Mouse (Mus musculus) heart, embryonic 16.5 days (tissue): Measurements from ENCODE around the gene Ldha. TPM values are rescaled to one million over a fixed set of nuclear protein-coding genes. Genes with fewer than 3 reads are reported as not detected.

Experiments used
- ATAC-seq: fragments of 200-750 bp; cut with Nextera tagmentation; replicated peaks from 2 replicates; pipeline ENCODE4 v1.8.0; 2017; ENCODE audit warnings: moderate number of reproducible peaks; ENCODE audit not compliant: insufficient read depth, low FRiP score; ENCODE audit errors: extremely low read depth
- H3K27ac ChIP-seq: fragments of 300-500 bp; sonication (generic); 2 replicates; pipeline ENCODE4 v1.5.1; 2014; ENCODE audit warnings: mild to moderate bottlenecking, low read length, control low read depth, moderate library complexity
- H3K27me3 ChIP-seq: fragments of 300-500 bp; sonication (generic); 2 replicates; pipeline ENCODE4 v1.6.1; 2014; ENCODE audit warnings: low read length, mixed read lengths; ENCODE audit not compliant: control insufficient read depth, insufficient read depth
- H3K36me3 ChIP-seq: fragments of 300-500 bp; sonication (generic); 2 replicates; pipeline ENCODE4 v1.6.1; 2014; ENCODE audit not compliant: control insufficient read depth, insufficient read depth
- H3K4me1 ChIP-seq: fragments of 300-500 bp; sonication (generic); 2 replicates; pipeline ENCODE4 v1.6.1; 2014; ENCODE audit warnings: low read length, mixed read lengths; ENCODE audit not compliant: control insufficient read depth, insufficient read depth
- H3K4me2 ChIP-seq: fragments of 300-500 bp; sonication (generic); 2 replicates; pipeline ENCODE4 v1.6.1; 2014; ENCODE audit warnings: low read depth, mild to moderate bottlenecking, control low read depth, low read length
- H3K4me3 ChIP-seq: fragments of 300-500 bp; sonication (generic); 2 replicates; pipeline ENCODE4 v1.5.1; 2014; ENCODE audit warnings: mild to moderate bottlenecking, control low read depth, low read length
- H3K9ac ChIP-seq: fragments of 300-500 bp; sonication (generic); 2 replicates; pipeline ENCODE4 v1.6.1; 2014; ENCODE audit warnings: low read length, control low read depth
- H3K9me3 ChIP-seq: fragments of 300-500 bp; sonication (generic); replicated peaks from 2 replicates; pipeline ENCODE4 v1.6.1; 2016; ENCODE audit warnings: low read length; ENCODE audit not compliant: control insufficient read depth
- WGBS: fragments of 180-500 bp; shearing (Covaris S2); extraction: QIAGEN DNeasy Blood & Tissue Kit; methylation state at CpG from one replicate; pipeline ENCODE4 v1.1.7; 2014; 5-methylcytosine and 5-hydroxymethylcytosine counted together
- polyA plus RNA-seq: library from polyadenylated mRNA; unstranded; fragments of >200 nt; fragmentation: Nextera tagmentation; extraction: Ambion mirVana; gene quantifications from 2 replicates; pipeline ENCODE4 v1.2.1, GENCODE M21; 2015

Ldha gene
- polyA plus RNA-seq, 1 experiment from 2014 or later, result 3,218 TPM

- WGBS, result 80% methylated on average over 4 of the region's 4 CpGs
- Histone ChIP-seq H3K27ac (no peak overlapping the region), H3K36me3 (peaks cover 7% of the 10 kb centered on the region), H3K27me3 (no peaks in the 10 kb centered on the region; the same call in 1 of the 2 replicates), H3K4me2 (no peak overlapping the region), H3K9me3 (no peaks in the 10 kb centered on the region), H3K9ac (no peak overlapping the region), H3K4me1 (peaks cover 34% of the 10 kb centered on the region), H3K4me3 (no peak overlapping the region)
- ATAC-seq, result no peak
Observed at GRCm38 (mm10) chr7:46843576-46843975, 2.3 kb downstream of the Ldha start.

GRCm38 (mm10) chr7:46845211-46845977 is 4.1 kb downstream of the Ldha start:
- Histone ChIP-seq H3K4me1 (peaks cover 22% of the 10 kb centered on the region), H3K27me3 (no peaks in the 10 kb centered on the region; the same call in 1 of the 2 replicates), H3K36me3 (peaks cover 26% of the 10 kb centered on the region), H3K4me2 (peak overlapping the region; percentile 94), H3K9ac (peak overlapping the region; percentile 100), H3K27ac (peak overlapping the region; percentile 100), H3K9me3 (no peaks in the 10 kb centered on the region), H3K4me3 (peak overlapping the region; percentile 100)
- WGBS, result under 1% methylated on average over 51 of the region's 51 CpGs
- peak; percentile 86 for ATAC-seq

DNA sequence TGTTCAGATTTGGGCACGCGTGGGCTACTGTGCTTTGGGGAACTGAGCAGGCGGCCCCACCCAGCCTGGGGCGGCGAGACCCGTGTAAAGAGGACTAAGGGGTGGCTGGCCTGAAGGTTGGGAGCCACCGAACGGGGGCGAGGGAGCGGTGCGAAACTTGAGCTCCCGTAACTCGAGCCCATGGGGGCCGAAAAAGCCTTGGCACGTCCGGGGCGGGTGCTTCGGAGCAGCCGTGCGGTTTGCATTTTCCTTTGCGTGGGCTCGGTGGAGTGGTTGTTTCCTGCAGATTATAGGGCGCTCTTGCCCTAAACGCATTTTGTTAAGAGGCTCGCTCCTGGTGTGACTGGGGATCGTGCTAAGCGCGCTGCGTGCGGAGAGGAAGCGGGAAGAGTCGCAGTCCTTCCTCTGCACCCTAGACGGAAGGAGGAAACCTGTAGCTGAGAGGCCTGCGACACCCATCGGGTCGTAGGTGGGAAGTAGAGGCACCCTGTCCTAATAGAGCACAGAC is 4.8 kb downstream of the Ldha start:
- peaks cover 31% of the 10 kb centered on the region for H3K36me3 ChIP-seq
- peaks cover 22% of the 10 kb centered on the region for H3K4me1 ChIP-seq
- WGBS, result under 1% methylated on average over 36 of the region's 36 CpGs
- H3K27ac ChIP-seq, result peak overlapping the region; percentile 100
- peak overlapping the region; percentile 100 for H3K4me3 ChIP-seq
- peak overlapping the region; percentile 94 for H3K4me2 ChIP-seq
- no peaks in the 10 kb centered on the region for H3K9me3 ChIP-seq
- no peak; the same call in 1 of the 2 replicates for ATAC-seq
- peak overlapping the region; percentile 100 for H3K9ac ChIP-seq
- no peaks in the 10 kb centered on the region; the same call in 1 of the 2 replicates for H3K27me3 ChIP-seq

GRCm38 (mm10) chr7:46846486-46847244 is 5.4 kb downstream of the Ldha start:
- WGBS, result 1% methylated on average over 28 of the region's 28 CpGs
- ATAC-seq, result peak; percentile 65
- Histone ChIP-seq H3K36me3 (peaks cover 38% of the 10 kb centered on the region), H3K4me1 (peaks cover 22% of the 10 kb centered on the region), H3K27ac (peak overlapping the region; percentile 100), H3K4me3 (peak overlapping the region; percentile 100), H3K9me3 (no peaks in the 10 kb centered on the region), H3K9ac (peak overlapping the region; percentile 100), H3K27me3 (no peaks in the 10 kb centered on the region), H3K4me2 (peak overlapping the region; percentile 94)

DNA sequence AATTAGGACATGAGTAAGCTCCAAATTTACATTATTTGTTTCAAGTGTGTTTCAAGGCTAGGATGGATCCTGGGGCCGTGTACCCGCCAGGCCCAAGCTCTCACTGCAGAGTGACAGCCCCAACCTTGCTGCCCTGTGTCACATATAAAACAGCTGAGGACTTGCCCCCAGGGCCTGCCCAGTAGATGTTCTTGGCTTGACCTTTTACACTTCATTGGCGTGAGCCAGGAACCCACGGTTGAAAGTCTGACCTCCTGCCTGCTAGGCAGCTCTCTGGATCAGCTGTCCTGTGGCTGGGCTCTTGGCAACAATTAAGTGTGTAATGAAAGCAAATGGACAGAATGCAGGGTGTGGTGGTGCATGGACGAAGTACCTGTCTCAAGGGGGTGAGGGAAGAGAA is 8.0 kb downstream of the Ldha start:
- Histone ChIP-seq H3K27ac (no peak overlapping the region), H3K27me3 (no peaks in the 10 kb centered on the region), H3K4me1 (peaks cover 22% of the 10 kb centered on the region), H3K4me2 (no peak overlapping the region), H3K36me3 (peaks cover 63% of the 10 kb centered on the region), H3K4me3 (no peak overlapping the region), H3K9me3 (no peaks in the 10 kb centered on the region), H3K9ac (no peak overlapping the region)
- WGBS, result 71% methylated on average over 5 of the region's 5 CpGs
- ATAC-seq, result no peak

DNA sequence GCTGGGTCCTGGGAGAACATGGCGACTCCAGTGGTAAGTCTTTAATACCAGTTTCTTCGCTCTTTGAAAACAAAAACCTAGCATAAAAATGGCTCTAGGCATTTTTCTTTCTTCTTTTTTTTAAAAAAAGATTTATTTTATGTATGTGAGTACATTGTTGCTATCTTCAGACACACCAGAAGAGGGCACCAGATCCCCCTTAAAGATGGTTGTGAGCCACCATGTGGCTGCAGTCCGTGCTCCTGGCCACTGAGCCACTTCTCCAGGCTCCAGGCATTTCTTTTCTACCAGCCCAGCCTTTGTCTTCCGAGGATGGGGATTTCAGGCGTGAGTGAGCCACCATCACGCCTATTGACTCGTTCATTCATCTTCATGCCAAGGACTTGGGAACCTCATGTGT is 9.8 kb downstream of the Ldha start:
- no peak overlapping the region for H3K27ac ChIP-seq
- H3K36me3 ChIP-seq, result peaks cover 79% of the 10 kb centered on the region
- H3K27me3 ChIP-seq, result no peaks in the 10 kb centered on the region
- H3K9ac ChIP-seq, result no peak overlapping the region
- no peak overlapping the region for H3K4me3 ChIP-seq
- H3K4me2 ChIP-seq, result no peak overlapping the region
- H3K4me1 ChIP-seq, result peaks cover 14% of the 10 kb centered on the region
- no peaks in the 10 kb centered on the region for H3K9me3 ChIP-seq
- WGBS, result 78% methylated on average over 7 of the region's 7 CpGs
- no peak for ATAC-seq

DNA sequence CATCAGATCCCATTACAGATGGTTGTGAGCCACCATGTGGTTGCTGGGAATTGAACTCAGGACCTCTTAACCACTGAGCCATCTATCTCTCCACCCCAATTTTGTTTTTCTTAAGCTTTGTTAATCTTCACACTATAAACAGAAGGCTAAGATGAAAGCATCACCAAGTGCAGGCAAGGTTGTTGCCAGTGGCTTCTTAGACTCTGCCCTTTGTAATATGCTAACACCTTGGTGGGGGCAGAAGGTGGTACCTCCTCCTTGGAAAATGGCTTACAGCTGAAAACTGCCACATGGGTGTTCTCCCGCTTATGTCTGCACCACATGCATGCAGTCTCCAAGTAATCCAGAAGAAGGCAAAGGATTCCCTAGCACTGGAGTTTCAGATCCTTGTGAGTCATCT is 11.4 kb downstream of the Ldha start:
- Histone ChIP-seq H3K27ac (no peak overlapping the region), H3K4me3 (no peak overlapping the region), H3K9ac (no peak overlapping the region), H3K4me2 (no peak overlapping the region), H3K36me3 (peaks cover 79% of the 10 kb centered on the region), H3K4me1 (peaks cover 7% of the 10 kb centered on the region), H3K27me3 (no peaks in the 10 kb centered on the region), H3K9me3 (no peaks in the 10 kb centered on the region)
- 77% methylated on average over 1 of the region's 1 CpGs for WGBS
- ATAC-seq, result no peak

GRCm38 (mm10) chr7:46853365-46853764 is 12.1 kb downstream of the Ldha start:
- ATAC-seq, result no peak
- no peaks in the 10 kb centered on the region for H3K27me3 ChIP-seq
- peaks cover 3% of the 10 kb centered on the region for H3K4me1 ChIP-seq
- no peak overlapping the region for H3K4me3 ChIP-seq
- no peak overlapping the region for H3K27ac ChIP-seq
- no peak overlapping the region for H3K9ac ChIP-seq
- WGBS, result 88% methylated on average over 9 of the region's 9 CpGs
- H3K36me3 ChIP-seq, result peaks cover 74% of the 10 kb centered on the region
- H3K4me2 ChIP-seq, result no peak overlapping the region
- no peaks in the 10 kb centered on the region for H3K9me3 ChIP-seq
